Mouse (Mus musculus) intestine, embryonic 16.5 days (tissue): Measurements from ENCODE around the gene Rab19. TPM values are rescaled to one million over a fixed set of nuclear protein-coding genes. Genes with fewer than 3 reads are reported as not detected.
"Not testable (repeated sequence)": the region's sequence is repeated elsewhere in the genome, so short reads cannot be mapped to it uniquely, and the experiment has no call there.

Experiments used
- ATAC-seq: fragments of 200-750 bp; cut with Nextera tagmentation; 2 replicates; pipeline ENCODE4 v1.8.0; 2017; ENCODE audit warnings: moderate TSS enrichment, moderate library complexity
- H3K27ac ChIP-seq: fragments of 300-500 bp; sonication (generic); 2 replicates; pipeline ENCODE4 v1.5.1; 2014; ENCODE audit warnings: mild to moderate bottlenecking, low read length
- H3K27me3 ChIP-seq: fragments of 300-500 bp; sonication (generic); replicated peaks from 2 replicates; pipeline ENCODE4 v1.6.1; 2014; ENCODE audit warnings: low read length, control low read depth, mixed read lengths; ENCODE audit not compliant: control insufficient read depth, insufficient read depth
- H3K36me3 ChIP-seq: fragments of 300-500 bp; sonication (generic); 2 replicates; pipeline ENCODE4 v1.6.1; 2014; ENCODE audit warnings: low read length, control low read depth; ENCODE audit not compliant: control insufficient read depth, insufficient read depth
- H3K4me1 ChIP-seq: fragments of 300-500 bp; sonication (generic); 2 replicates; pipeline ENCODE4 v1.6.1; 2014; ENCODE audit warnings: low read length, control low read depth, mixed read lengths; ENCODE audit not compliant: control insufficient read depth, insufficient read depth
- H3K4me2 ChIP-seq: fragments of 300-500 bp; sonication (generic); 2 replicates; pipeline ENCODE4 v1.6.1; 2014; ENCODE audit warnings: low read depth, low read length, control low read depth
- H3K4me3 ChIP-seq: fragments of 300-500 bp; sonication (generic); 2 replicates; pipeline ENCODE4 v1.5.1; 2014; ENCODE audit warnings: mild to moderate bottlenecking, low read length
- H3K9ac ChIP-seq: fragments of 300-500 bp; sonication (generic); 2 replicates; pipeline ENCODE4 v1.6.1; 2014; ENCODE audit warnings: low read depth, low read length
- H3K9me3 ChIP-seq: fragments of 300-500 bp; sonication (generic); 2 replicates; pipeline ENCODE4 v1.6.1; 2016; ENCODE audit warnings: low read length, control low read depth; ENCODE audit not compliant: control insufficient read depth
- WGBS: fragments of 180-500 bp; shearing (Covaris S2); extraction: QIAGEN DNeasy Blood & Tissue Kit; methylation state at CpG from one replicate; pipeline ENCODE4 v1.1.7; 2014; 5-methylcytosine and 5-hydroxymethylcytosine counted together
- polyA plus RNA-seq: library from polyadenylated mRNA; unstranded; fragments of >200 nt; fragmentation: Nextera tagmentation; extraction: Ambion mirVana; gene quantifications from 2 replicates; pipeline ENCODE4 v1.2.1, GENCODE M21; 2015

Rab19 gene
- polyA plus RNA-seq, 1 experiment from 2014 or later = 7.7 TPM

DNA sequence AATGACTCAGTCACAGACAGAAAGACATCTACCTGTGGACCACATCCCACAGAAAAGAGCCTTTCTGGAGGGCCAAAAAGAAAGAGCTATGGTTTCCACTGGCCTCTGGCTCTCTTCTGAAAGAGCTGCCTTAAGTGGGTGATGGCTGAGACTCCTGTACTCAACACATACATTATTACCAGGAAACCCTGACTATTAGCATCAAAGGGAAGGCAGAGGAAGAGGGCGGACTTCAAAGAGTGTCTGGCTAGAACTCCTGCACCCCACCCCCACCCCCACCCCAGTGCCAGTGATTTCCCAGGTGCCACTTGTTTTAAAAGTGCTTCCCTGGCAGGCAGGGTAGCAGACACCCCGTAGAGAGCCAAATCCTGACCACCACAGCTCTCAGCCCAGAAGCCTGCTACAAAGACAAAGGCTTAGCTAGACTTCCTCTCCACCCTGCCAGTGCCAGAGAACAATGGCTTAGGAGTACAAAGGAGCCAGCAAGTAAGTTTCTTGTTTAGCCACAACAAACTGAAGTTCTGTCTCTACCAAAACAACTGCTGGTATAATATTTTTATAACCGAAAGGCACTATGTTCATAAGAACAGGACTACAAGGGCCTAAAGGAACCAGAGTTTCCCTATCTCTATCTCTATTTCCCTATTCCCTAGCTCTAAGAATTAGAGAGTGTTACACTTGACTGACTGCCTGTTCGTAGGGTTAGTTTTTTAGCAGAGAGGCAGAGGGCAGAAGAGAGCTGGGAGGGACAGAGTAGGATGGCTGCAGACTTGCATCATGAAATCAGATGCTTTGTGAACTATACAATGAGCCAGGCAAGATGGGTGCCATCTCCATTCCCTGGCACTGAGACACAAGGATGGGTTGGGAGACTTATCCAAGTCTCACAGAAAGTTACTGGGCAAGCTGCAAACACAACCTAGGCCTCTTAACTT is 32.8 kb upstream of the Rab19 start:
- no peaks in the 10 kb centered on the region for H3K4me1 ChIP-seq
- no peaks in the 10 kb centered on the region for H3K9me3 ChIP-seq
- H3K4me2 ChIP-seq = no peak overlapping the region
- 53% methylated on average over 4 of the region's 4 CpGs for WGBS
- no peaks in the 10 kb centered on the region for H3K27me3 ChIP-seq
- H3K27ac ChIP-seq = no peak overlapping the region
- ATAC-seq = no peak
- no peak overlapping the region for H3K9ac ChIP-seq
- no peak overlapping the region for H3K4me3 ChIP-seq
- peaks cover 19% of the 10 kb centered on the region; the same call in 1 of the 2 replicates for H3K36me3 ChIP-seq

DNA sequence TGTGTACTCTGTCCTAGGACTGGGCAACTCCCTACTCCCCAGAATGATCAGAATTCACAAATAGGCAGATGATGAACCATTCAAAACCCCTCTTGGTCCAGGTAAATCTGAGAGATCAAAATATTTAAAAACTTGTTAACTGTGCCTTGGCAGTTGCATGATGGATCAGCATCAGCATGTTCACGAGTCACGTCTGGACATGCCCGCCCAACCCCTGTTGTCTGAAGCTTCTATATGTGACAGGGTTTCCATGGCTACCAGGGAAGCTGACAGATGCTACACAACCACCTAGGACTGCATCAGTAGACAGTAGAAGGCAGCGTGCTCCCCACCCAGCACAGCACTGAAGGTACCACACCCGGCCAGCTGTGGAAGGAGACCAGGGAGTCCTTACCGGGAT is 32.0 kb upstream of the Rab19 start:
- no peak overlapping the region for H3K4me3 ChIP-seq
- no peaks in the 10 kb centered on the region for H3K4me1 ChIP-seq
- H3K4me2 ChIP-seq = no peak overlapping the region
- ATAC-seq = no peak
- H3K36me3 ChIP-seq = peaks cover 19% of the 10 kb centered on the region; the same call in 1 of the 2 replicates
- 83% methylated on average over 6 of the region's 6 CpGs for WGBS
- no peaks in the 10 kb centered on the region for H3K27me3 ChIP-seq
- no peaks in the 10 kb centered on the region for H3K9me3 ChIP-seq
- no peak overlapping the region for H3K9ac ChIP-seq
- H3K27ac ChIP-seq = no peak overlapping the region

DNA sequence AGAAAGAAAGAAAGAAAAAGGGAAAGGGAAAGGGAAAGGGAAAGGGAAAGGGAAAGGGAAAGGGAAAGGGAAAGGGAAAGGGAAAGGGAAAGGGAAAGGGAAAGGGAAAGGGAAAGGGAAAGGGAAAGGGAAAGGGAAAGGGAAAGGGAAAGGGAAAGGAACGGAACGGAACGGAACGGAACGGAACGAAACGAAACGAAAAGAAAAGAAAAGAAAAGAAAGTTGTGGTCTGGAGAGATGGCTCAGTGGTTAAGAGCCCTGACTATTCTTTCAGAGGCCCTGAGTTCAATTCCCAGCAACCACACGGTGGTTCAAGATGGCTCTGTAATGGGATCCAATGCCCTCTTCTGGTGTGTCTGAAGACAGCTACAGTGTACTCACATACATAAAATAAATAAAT is 21.8 kb upstream of the Rab19 start:
- not testable (repeated sequence) for ATAC-seq, H3K27ac ChIP-seq, H3K9me3 ChIP-seq, H3K36me3 ChIP-seq, H3K4me3 ChIP-seq, H3K4me1 ChIP-seq, H3K9ac ChIP-seq, H3K27me3 ChIP-seq, H3K4me2 ChIP-seq
- WGBS = 96% methylated on average over 9 of the region's 9 CpGs

DNA sequence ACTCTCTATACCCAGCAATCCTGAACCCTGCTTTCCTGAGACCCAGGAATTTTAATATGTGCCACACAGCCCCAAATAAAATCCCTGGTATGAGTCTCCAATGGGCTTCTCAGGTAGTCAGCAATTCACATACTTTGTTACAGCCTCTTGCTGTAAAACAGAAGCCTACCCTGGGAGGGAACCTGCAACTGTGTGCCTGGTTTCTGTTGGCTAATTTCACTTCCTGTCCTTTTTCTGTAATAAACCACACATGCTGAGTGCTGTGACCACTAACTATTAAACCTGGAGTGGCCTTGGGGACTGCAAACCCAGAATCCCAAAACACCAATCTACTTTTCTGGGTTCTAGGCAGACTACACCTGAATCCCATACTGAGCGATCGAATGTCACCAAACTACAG is 18.3 kb upstream of the Rab19 start:
- H3K9me3 ChIP-seq = no peaks in the 10 kb centered on the region
- H3K27ac ChIP-seq = no peak overlapping the region
- no peak for ATAC-seq
- no peak overlapping the region for H3K4me2 ChIP-seq
- peaks cover 8% of the 10 kb centered on the region; the same call in 1 of the 2 replicates for H3K36me3 ChIP-seq
- H3K27me3 ChIP-seq = no peaks in the 10 kb centered on the region
- H3K4me3 ChIP-seq = no peak overlapping the region
- H3K9ac ChIP-seq = no peak overlapping the region
- WGBS = 95% methylated on average over 2 of the region's 2 CpGs
- no peaks in the 10 kb centered on the region for H3K4me1 ChIP-seq

DNA sequence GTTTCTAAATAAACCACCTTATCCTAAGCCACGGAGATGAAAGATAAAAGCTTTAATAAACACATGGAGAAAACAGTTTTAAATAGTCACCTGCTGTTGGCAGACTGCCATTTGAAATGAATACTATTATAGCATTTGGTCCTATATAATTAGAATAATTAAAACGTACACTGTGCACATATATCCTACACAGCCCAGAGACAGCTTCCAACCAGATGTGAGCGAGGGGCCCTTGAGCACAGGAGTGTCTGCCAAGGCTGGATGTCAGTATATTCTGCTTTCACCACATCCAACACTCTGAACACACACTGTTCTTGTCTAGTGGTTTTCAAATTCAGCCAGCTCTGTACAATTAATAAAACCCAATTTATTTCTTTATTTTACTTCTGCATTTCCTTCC is 11.3 kb upstream of the Rab19 start:
- Histone ChIP-seq H3K27me3 (no peaks in the 10 kb centered on the region), H3K9ac (no peak overlapping the region), H3K27ac (no peak overlapping the region), H3K4me1 (peaks cover 8% of the 10 kb centered on the region; the same call in 1 of the 2 replicates), H3K9me3 (no peaks in the 10 kb centered on the region), H3K4me3 (no peak overlapping the region), H3K36me3 (peaks cover 7% of the 10 kb centered on the region; the same call in 1 of the 2 replicates), H3K4me2 (no peak overlapping the region)
- ATAC-seq = no peak
- 78% methylated on average over 3 of the region's 3 CpGs for WGBS

DNA sequence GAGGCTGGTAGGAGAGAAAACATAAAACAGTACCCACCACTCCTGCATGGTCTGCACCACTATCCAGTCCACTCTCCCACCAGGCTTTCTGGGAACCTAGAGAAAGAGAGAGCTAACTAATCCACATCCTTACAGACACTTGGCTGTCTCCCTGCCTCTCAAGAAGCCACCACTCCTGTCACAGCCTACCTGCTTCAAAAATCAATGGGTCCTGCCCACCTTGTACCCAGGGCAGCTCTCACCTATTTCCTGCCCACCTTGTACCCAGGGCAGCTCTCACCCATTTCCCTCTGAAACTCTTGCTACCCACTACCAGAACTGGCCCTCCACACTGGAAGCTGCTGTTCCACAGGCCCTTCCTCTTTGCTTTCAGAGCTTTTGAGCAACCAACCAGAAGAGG is 8.9 kb upstream of the Rab19 start:
- no peak overlapping the region for H3K9ac ChIP-seq
- no peak overlapping the region for H3K27ac ChIP-seq
- no peak for ATAC-seq
- no peak overlapping the region for H3K4me3 ChIP-seq
- H3K9me3 ChIP-seq = no peaks in the 10 kb centered on the region
- no peak overlapping the region for H3K4me2 ChIP-seq
- H3K27me3 ChIP-seq = no peaks in the 10 kb centered on the region
- no peaks in the 10 kb centered on the region for H3K36me3 ChIP-seq
- peaks cover 21% of the 10 kb centered on the region for H3K4me1 ChIP-seq

DNA sequence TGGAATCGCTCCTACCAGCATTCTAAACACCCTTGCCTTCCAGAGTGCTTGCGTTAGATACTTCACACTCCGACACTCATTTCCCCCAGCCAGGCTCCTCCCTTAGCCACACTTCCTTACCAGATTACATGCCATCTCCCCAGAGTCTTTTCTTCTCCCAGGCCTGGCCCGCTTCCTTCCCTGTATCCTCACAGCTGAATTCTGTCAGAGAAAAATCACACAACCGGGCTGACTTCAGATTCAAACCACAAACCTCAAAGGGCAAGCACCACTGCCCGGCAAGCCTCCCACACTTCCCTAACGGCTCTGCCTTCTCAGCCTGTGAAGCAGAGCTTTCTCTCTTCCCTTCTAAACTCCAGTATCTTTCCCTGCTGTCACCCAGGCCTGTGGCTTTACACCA is 8.2 kb upstream of the Rab19 start:
- 0 out of 2 replicates have a peak overlapping the region, but pooled peaks have one; percentile 16 for H3K27ac ChIP-seq
- peaks cover 21% of the 10 kb centered on the region for H3K4me1 ChIP-seq
- H3K9ac ChIP-seq = no peak overlapping the region
- H3K4me2 ChIP-seq = no peak overlapping the region
- H3K27me3 ChIP-seq = no peaks in the 10 kb centered on the region
- 33% methylated on average over 7 of the region's 7 CpGs for WGBS
- H3K9me3 ChIP-seq = no peaks in the 10 kb centered on the region
- no peak overlapping the region for H3K4me3 ChIP-seq
- H3K36me3 ChIP-seq = no peaks in the 10 kb centered on the region
- no peak for ATAC-seq

DNA sequence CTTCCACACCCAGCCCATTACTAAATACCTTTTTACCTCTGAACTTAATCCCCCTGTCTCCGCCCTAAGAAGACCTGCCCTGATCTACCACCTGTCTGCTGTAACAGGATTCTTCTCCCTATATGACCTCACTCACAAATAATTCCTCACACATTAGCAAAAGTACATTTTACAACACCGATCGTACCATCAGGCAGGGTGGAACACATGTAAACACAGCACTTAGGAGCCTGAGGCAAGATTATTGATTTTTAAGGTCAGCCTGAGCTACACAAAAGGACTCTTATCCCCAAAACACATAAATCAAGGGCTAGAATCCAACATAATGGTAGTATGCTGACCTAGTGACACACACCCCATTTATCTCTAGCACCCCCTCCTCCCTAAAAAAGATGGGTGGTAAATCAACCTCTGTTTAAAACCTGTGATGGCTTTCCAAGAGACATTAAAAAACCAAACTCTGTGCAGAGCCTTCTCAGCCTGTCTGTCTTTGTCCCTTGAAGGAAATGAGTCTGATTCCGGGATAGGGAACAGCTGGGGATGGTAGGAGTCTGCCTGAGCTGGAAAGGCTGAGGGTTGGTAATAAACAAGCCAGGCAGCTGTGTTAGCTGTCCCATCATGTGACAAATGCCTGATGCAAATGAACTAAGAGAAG is 7.5 kb upstream of the Rab19 start:
- WGBS = 35% methylated on average over 4 of the region's 4 CpGs
- H3K4me3 ChIP-seq = no peak overlapping the region
- ATAC-seq = no peak
- H3K9me3 ChIP-seq = no peaks in the 10 kb centered on the region
- H3K27ac ChIP-seq = 0 out of 2 replicates have a peak overlapping the region, but pooled peaks have one; percentile 16
- peaks cover 21% of the 10 kb centered on the region for H3K4me1 ChIP-seq
- no peaks in the 10 kb centered on the region for H3K27me3 ChIP-seq
- H3K9ac ChIP-seq = no peak overlapping the region
- no peak overlapping the region for H3K4me2 ChIP-seq
- no peaks in the 10 kb centered on the region for H3K36me3 ChIP-seq

GRCm38 (mm10) chr6:39376775-39377174 is 4.2 kb upstream of the Rab19 start:
- Histone ChIP-seq H3K4me2 (peak overlapping the region; percentile 80), H3K27ac (no peak overlapping the region), H3K4me1 (peaks cover 24% of the 10 kb centered on the region), H3K9ac (peak overlapping the region; percentile 95), H3K9me3 (no peaks in the 10 kb centered on the region), H3K27me3 (no peaks in the 10 kb centered on the region), H3K36me3 (no peaks in the 10 kb centered on the region), H3K4me3 (peak overlapping the region; percentile 93)
- no peak for ATAC-seq
- WGBS = 12% methylated on average over 9 of the region's 9 CpGs
